Mouse (Mus musculus): ENCODE measurements around the gene Smco1. TPM values are rescaled to one million over a fixed set of nuclear protein-coding genes. Genes with fewer than 3 reads are reported as not detected.
"Not testable (repeated sequence)": the region's sequence is repeated elsewhere in the genome, so short reads cannot be mapped to it uniquely, and the experiment has no call there.

Gene Smco1
- polyA plus RNA-seq, 1 experiment from 2014 or later: 0.17 TPM

- no peak overlapping the region for H3K4me3 ChIP-seq
- no peak overlapping the region for H3K9ac ChIP-seq
- 78% methylated on average over 6 of the region's 6 CpGs for WGBS
- no peak overlapping the region for H3K4me2 ChIP-seq
- H3K27ac ChIP-seq (replicated peaks): no peak overlapping the region
- H3K4me1 ChIP-seq: peaks cover 17% of the 10 kb centered on the region
- peaks cover 5% of the 10 kb centered on the region for H3K36me3 ChIP-seq
- no peak for ATAC-seq (ENCODE audit: extremely low read depth, insufficient number of reproducible peaks, low FRiP score, low TSS enrichment)
- H3K9me3 ChIP-seq: 0 out of 2 replicates have a peak, but pooled peaks cover 4% of the 10 kb centered on the region
- no peaks in the 10 kb centered on the region for H3K27me3 ChIP-seq (replicated peaks)
Observed at GRCm38 (mm10) chr16:32275041-32275440, 3.8 kb downstream of the Smco1 start.

- 59% methylated on average over 1 of the region's 1 CpGs for WGBS
Observed at GRCm38 (mm10) chr16:32275830-32276229, 4.6 kb downstream of the Smco1 start.

GRCm38 (mm10) chr16:32277308-32278256, 6.3 kb downstream of the Smco1 start, which contains the start of gene Rnf168:
Gene Rnf168 (plus strand): TSS chr16:32277459.
- peaks cover 24% of the 10 kb centered on the region for H3K4me1 ChIP-seq
- H3K4me2 ChIP-seq: peak within 1 kb of the TSS; percentile 81
- no peaks in the 10 kb centered on the region for H3K27me3 ChIP-seq (replicated peaks)
- H3K4me3 ChIP-seq: peak within 1 kb of the TSS; percentile 95
- under 1% methylated on average over 72 of the region's 75 CpGs for WGBS
- peak within 1 kb of the TSS; percentile 96 for H3K9ac ChIP-seq
- 0 out of 2 replicates have a peak, but pooled peaks cover 8% of the 10 kb centered on the region for H3K9me3 ChIP-seq
- peak within 1 kb of the TSS; percentile 98 for H3K27ac ChIP-seq (replicated peaks)
- H3K36me3 ChIP-seq: peaks cover 29% of the 10 kb centered on the region
- ATAC-seq (ENCODE audit: extremely low read depth, insufficient number of reproducible peaks, low FRiP score, low TSS enrichment): peak; percentile 75

More at GRCm38 (mm10) chr16:32275830-32276229, 4.6 kb downstream of the Smco1 start:
- 0 out of 2 replicates have a peak, but pooled peaks cover 8% of the 10 kb centered on the region for H3K9me3 ChIP-seq
- no peaks in the 10 kb centered on the region for H3K27me3 ChIP-seq (replicated peaks)
- H3K4me3 ChIP-seq: no peak overlapping the region
- no peak for ATAC-seq (ENCODE audit: extremely low read depth, insufficient number of reproducible peaks, low FRiP score, low TSS enrichment)
- H3K9ac ChIP-seq: no peak overlapping the region
- peaks cover 13% of the 10 kb centered on the region for H3K36me3 ChIP-seq
- H3K4me1 ChIP-seq: peaks cover 17% of the 10 kb centered on the region
- no peak overlapping the region for H3K4me2 ChIP-seq
- no peak overlapping the region for H3K27ac ChIP-seq (replicated peaks)

GRCm38 (mm10) chr16:32278396-32278795, 7.1 kb downstream of the Smco1 start:
- Histone ChIP-seq H3K9ac (peak overlapping the region; percentile 96), H3K36me3 (peaks cover 37% of the 10 kb centered on the region), H3K4me3 (peak overlapping the region; percentile 95), H3K27ac (replicated peaks) (peak overlapping the region; percentile 98), H3K4me2 (peak overlapping the region; percentile 81), H3K9me3 (0 out of 2 replicates have a peak, but pooled peaks cover 8% of the 10 kb centered on the region), H3K4me1 (peaks cover 24% of the 10 kb centered on the region), H3K27me3 (replicated peaks) (no peaks in the 10 kb centered on the region)
- ATAC-seq (ENCODE audit: extremely low read depth, insufficient number of reproducible peaks, low FRiP score, low TSS enrichment): no peak
- 48% methylated on average over 7 of the region's 7 CpGs for WGBS

GRCm38 (mm10) chr16:32280211-32280610, 8.9 kb downstream of the Smco1 start:
- ATAC-seq (ENCODE audit: extremely low read depth, insufficient number of reproducible peaks, low FRiP score, low TSS enrichment): no peak
- H3K4me1 ChIP-seq: peaks cover 24% of the 10 kb centered on the region
- H3K4me3 ChIP-seq: no peak overlapping the region
- no peak overlapping the region for H3K9ac ChIP-seq
- 96% methylated on average over 8 of the region's 8 CpGs for WGBS
- 0 out of 2 replicates have a peak, but pooled peaks cover 8% of the 10 kb centered on the region for H3K9me3 ChIP-seq
- peaks cover 55% of the 10 kb centered on the region for H3K36me3 ChIP-seq
- H3K27ac ChIP-seq (replicated peaks): no peak overlapping the region
- H3K4me2 ChIP-seq: no peak overlapping the region
- H3K27me3 ChIP-seq (replicated peaks): no peaks in the 10 kb centered on the region

- Histone ChIP-seq H3K9ac (no peak overlapping the region), H3K9me3 (0 out of 2 replicates have a peak, but pooled peaks cover 8% of the 10 kb centered on the region), H3K4me1 (peaks cover 20% of the 10 kb centered on the region), H3K4me2 (no peak overlapping the region), H3K27me3 (replicated peaks) (no peaks in the 10 kb centered on the region), H3K4me3 (no peak overlapping the region), H3K36me3 (peaks cover 79% of the 10 kb centered on the region), H3K27ac (replicated peaks) (no peak overlapping the region)
- ATAC-seq (ENCODE audit: extremely low read depth, insufficient number of reproducible peaks, low FRiP score, low TSS enrichment): no peak
Observed at GRCm38 (mm10) chr16:32282608-32283007, 11.3 kb downstream of the Smco1 start.

- 89% methylated on average over 4 of the region's 4 CpGs for WGBS
- peaks cover 63% of the 10 kb centered on the region for H3K36me3 ChIP-seq
- no peaks in the 10 kb centered on the region for H3K9me3 ChIP-seq
Observed at GRCm38 (mm10) chr16:32291821-32292220, 20.6 kb downstream of the Smco1 start.

GRCm38 (mm10) chr16:32299617-32300016, 28.3 kb downstream of the Smco1 start:
- not testable (repeated sequence) for ATAC-seq (ENCODE audit: extremely low read depth, insufficient number of reproducible peaks, low FRiP score, low TSS enrichment)
- WGBS: 95% methylated on average over 4 of the region's 4 CpGs

More at GRCm38 (mm10) chr16:32291821-32292220, 20.6 kb downstream of the Smco1 start:
- Histone ChIP-seq H3K9ac (no peak overlapping the region), H3K4me2 (no peak overlapping the region), H3K27me3 (replicated peaks) (no peaks in the 10 kb centered on the region), H3K4me1 (no peaks in the 10 kb centered on the region), H3K4me3 (no peak overlapping the region), H3K27ac (replicated peaks) (no peak overlapping the region)
- ATAC-seq (ENCODE audit: extremely low read depth, insufficient number of reproducible peaks, low FRiP score, low TSS enrichment): no peak

GRCm38 (mm10) chr16:32303046-32303445, 31.8 kb downstream of the Smco1 start:
- Histone ChIP-seq H3K9me3 (no peaks in the 10 kb centered on the region), H3K9ac (no peak overlapping the region), H3K27ac (replicated peaks) (no peak overlapping the region), H3K4me3 (no peak overlapping the region), H3K27me3 (replicated peaks) (no peaks in the 10 kb centered on the region), H3K36me3 (peaks cover 39% of the 10 kb centered on the region), H3K4me1 (no peaks in the 10 kb centered on the region), H3K4me2 (no peak overlapping the region)
- 59% methylated on average over 1 of the region's 1 CpGs for WGBS
- no peak for ATAC-seq (ENCODE audit: extremely low read depth, insufficient number of reproducible peaks, low FRiP score, low TSS enrichment)

More at GRCm38 (mm10) chr16:32299617-32300016, 28.3 kb downstream of the Smco1 start:
- peaks cover 63% of the 10 kb centered on the region for H3K36me3 ChIP-seq
- not testable (repeated sequence) for H3K4me3 ChIP-seq; H3K27ac ChIP-seq (replicated peaks); H3K4me1 ChIP-seq; H3K9me3 ChIP-seq; H3K9ac ChIP-seq; H3K27me3 ChIP-seq (replicated peaks); H3K4me2 ChIP-seq

- Histone ChIP-seq H3K4me3 (no peak overlapping the region), H3K36me3 (peaks cover 30% of the 10 kb centered on the region), H3K4me2 (no peak overlapping the region), H3K9me3 (no peaks in the 10 kb centered on the region), H3K27me3 (replicated peaks) (no peaks in the 10 kb centered on the region), H3K4me1 (no peaks in the 10 kb centered on the region), H3K9ac (no peak overlapping the region), H3K27ac (replicated peaks) (no peak overlapping the region)
- ATAC-seq (ENCODE audit: extremely low read depth, insufficient number of reproducible peaks, low FRiP score, low TSS enrichment): no peak
- WGBS: 77% methylated on average over 7 of the region's 7 CpGs
Observed at GRCm38 (mm10) chr16:32303886-32304285, 32.6 kb downstream of the Smco1 start.

- Histone ChIP-seq H3K4me2 (no peak overlapping the region), H3K36me3 (no peaks in the 10 kb centered on the region), H3K4me3 (no peak overlapping the region), H3K9me3 (no peaks in the 10 kb centered on the region), H3K4me1 (peaks cover 6% of the 10 kb centered on the region), H3K27ac (replicated peaks) (no peak overlapping the region), H3K27me3 (replicated peaks) (no peaks in the 10 kb centered on the region), H3K9ac (no peak overlapping the region)
- no peak for ATAC-seq (ENCODE audit: extremely low read depth, insufficient number of reproducible peaks, low FRiP score, low TSS enrichment)
- WGBS: 86% methylated on average over 4 of the region's 4 CpGs
Observed at GRCm38 (mm10) chr16:32311970-32312369, 40.7 kb downstream of the Smco1 start.
